Mouse (Mus musculus) CH12.LX (cell line): Measurements from ENCODE around the gene Dlgap1. TPM values are rescaled to one million over a fixed set of nuclear protein-coding genes. Genes with fewer than 3 reads are reported as not detected.

ENCODE experiments used
- DNase-seq: peaks from one replicate; pipeline ENCODE4 v3.0.0-alpha.2; 2013; ENCODE audit errors: extremely low read depth
- H3K27ac ChIP-seq: 2 replicates; pipeline ENCODE4 v1.5.1; 2012; ENCODE audit warnings: low read depth, mild to moderate bottlenecking, control low read depth, moderate library complexity; ENCODE audit not compliant: insufficient read depth
- H3K27me3 ChIP-seq: replicated peaks from 2 replicates; pipeline ENCODE3; 2012; ENCODE audit warnings: inconsistent platforms
- H3K36me3 ChIP-seq, 2 experiments: replicated peaks in 1 of 2; 2 replicates each; pipeline versions ENCODE3 to v1.6.1; 2012; ENCODE audit warnings: inconsistent platforms in 1 of 2, low read length in 1 of 2, mild to moderate bottlenecking in 1 of 2, mixed read lengths in 1 of 2, moderate library complexity in 1 of 2; ENCODE audit not compliant: control insufficient read depth in 1 of 2, insufficient read depth in 1 of 2
- H3K4me1 ChIP-seq, 2 experiments: 2 replicates each; pipeline ENCODE4 v1.6.1; 2012; ENCODE audit warnings: inconsistent platforms in 1 of 2, moderate library complexity in 1 of 2; ENCODE audit not compliant: insufficient read depth in 2 of 2, control insufficient read depth in 1 of 2
- H3K4me2 ChIP-seq: 2 replicates; pipeline ENCODE4 v1.6.1; 2012; ENCODE audit warnings: low read depth, mild to moderate bottlenecking, control low read depth; ENCODE audit not compliant: poor library complexity, insufficient read depth, severe bottlenecking
- H3K4me3 ChIP-seq, 3 experiments: fragments of 150-350 bp in 1 of 3; sonication (generic) in 1 of 3; replicated peaks in 1 of 3; 2 replicates each; pipeline versions ENCODE3 to v1.5.1; 2011 to 2012; ENCODE audit warnings: low read depth in 2 of 3, low read length in 2 of 3, mild to moderate bottlenecking in 2 of 3, moderate library complexity in 2 of 3, control low read depth in 1 of 3, improper control_type of control experiment in 1 of 3, inconsistent platforms in 1 of 3, mixed read lengths in 1 of 3; ENCODE audit not compliant: poor library complexity in 1 of 3
- H3K79me2 ChIP-seq: replicated peaks from 2 replicates; pipeline ENCODE4 v1.6.1; 2012; ENCODE audit warnings: mild to moderate bottlenecking, moderate library complexity; ENCODE audit not compliant: control insufficient read depth, poor library complexity, insufficient read depth, severe bottlenecking; ENCODE audit errors: extremely low read depth
- H3K9ac ChIP-seq: 2 replicates; pipeline ENCODE4 v1.6.1; 2012; ENCODE audit warnings: low read depth, mild to moderate bottlenecking, control low read depth, moderate library complexity; ENCODE audit not compliant: insufficient read depth
- H3K9me3 ChIP-seq: replicated peaks from 2 replicates; pipeline ENCODE3; 2012; ENCODE audit warnings: low read length, inconsistent platforms, mixed read lengths
- CHD1 ChIP-seq: IDR thresholded peaks from 2 replicates; pipeline ENCODE4 v1.6.1; 2012; ENCODE audit warnings: low read depth, low read length, improper control_type of control experiment, inconsistent platforms
- CHD2 ChIP-seq: IDR thresholded peaks from 2 replicates; pipeline ENCODE4 v1.6.1; 2011; ENCODE audit warnings: low read length, improper control_type of control experiment
- CTCF ChIP-seq, 2 experiments: IDR thresholded peaks in 1 of 2; conservative IDR thresholded peaks in 1 of 2; 2 replicates each; pipeline ENCODE4 v1.5.1; 2011 to 2012; ENCODE audit warnings: low read depth in 2 of 2, low read length in 2 of 2, improper control_type of control experiment in 1 of 2, inconsistent platforms in 1 of 2, mild to moderate bottlenecking in 1 of 2, moderate library complexity in 1 of 2
- E2F4 ChIP-seq: IDR thresholded peaks from 2 replicates; pipeline ENCODE4 v1.6.1; 2011; ENCODE audit warnings: low read depth, low read length, improper control_type of control experiment; ENCODE audit not compliant: insufficient replicate concordance
- ELF1 ChIP-seq: IDR thresholded peaks from 2 replicates; pipeline ENCODE4 v1.6.1; 2014; ENCODE audit warnings: low read depth, mild to moderate bottlenecking, inconsistent platforms, low read length, improper control_type of control experiment
- ETS1 ChIP-seq: conservative IDR thresholded peaks from 2 replicates; pipeline ENCODE4 v1.6.1; 2012; ENCODE audit warnings: low read depth, mild to moderate bottlenecking, inconsistent platforms, low read length, improper control_type of control experiment, moderate library complexity
- HCFC1 ChIP-seq: IDR thresholded peaks from 2 replicates; pipeline ENCODE4 v1.6.1; 2012; ENCODE audit warnings: low read depth, mild to moderate bottlenecking, inconsistent platforms, low read length, improper control_type of control experiment
- JUND ChIP-seq: conservative IDR thresholded peaks from 2 replicates; pipeline ENCODE4 v1.6.1; 2011; ENCODE audit warnings: low read depth, low read length, improper control_type of control experiment
- MAFK ChIP-seq: IDR thresholded peaks from 2 replicates; pipeline ENCODE4 v1.6.1; 2011; ENCODE audit warnings: low read length, improper control_type of control experiment; ENCODE audit not compliant: insufficient replicate concordance
- MAX ChIP-seq: IDR thresholded peaks from 2 replicates; pipeline ENCODE4 v1.6.1; 2011; ENCODE audit warnings: low read length, improper control_type of control experiment
- MEF2A ChIP-seq: IDR thresholded peaks from 2 replicates; pipeline ENCODE4 v1.6.1; 2014; ENCODE audit warnings: low read depth, mild to moderate bottlenecking, inconsistent platforms, low read length, improper control_type of control experiment, borderline replicate concordance
- MYC ChIP-seq: IDR thresholded peaks from 2 replicates; pipeline ENCODE4 v1.6.1; 2011; ENCODE audit warnings: low read depth, mild to moderate bottlenecking, improper control_type of control experiment, low read length
- NRF1 ChIP-seq: IDR thresholded peaks from 2 replicates; pipeline ENCODE4 v1.6.1; 2014; ENCODE audit warnings: low read depth, mild to moderate bottlenecking, inconsistent platforms, low read length, improper control_type of control experiment, moderate library complexity
- POLR2AphosphoS2 ChIP-seq: IDR thresholded peaks from 2 replicates; pipeline ENCODE4 v1.6.1; 2011; ENCODE audit warnings: low read depth, low read length, improper control_type of control experiment
- RCOR1 ChIP-seq: conservative IDR thresholded peaks from 2 replicates; pipeline ENCODE4 v1.6.1; 2012; ENCODE audit warnings: low read depth, mild to moderate bottlenecking, inconsistent platforms, low read length, improper control_type of control experiment
- TCF12 ChIP-seq: IDR thresholded peaks from 2 replicates; pipeline ENCODE4 v1.6.1; 2014; ENCODE audit warnings: low read depth, mild to moderate bottlenecking, inconsistent platforms, low read length, improper control_type of control experiment
- USF2 ChIP-seq: conservative IDR thresholded peaks from 2 replicates; pipeline ENCODE4 v1.6.1; 2011; ENCODE audit warnings: low read depth, low read length, improper control_type of control experiment
- ZKSCAN1 ChIP-seq: IDR thresholded peaks from 2 replicates; pipeline ENCODE4 v1.6.1; 2012; ENCODE audit warnings: low read depth, inconsistent platforms, low read length, improper control_type of control experiment, borderline replicate concordance
- ZNF384 ChIP-seq: IDR thresholded peaks from 2 replicates; pipeline ENCODE4 v1.6.1; 2012; ENCODE audit warnings: low read depth, low read length, improper control_type of control experiment, inconsistent platforms
- dilution Hi-C: fragments of 300-500 bp; cut with MboI; formaldehyde crosslinking; loops from 2 replicates; pipeline ENCODE4 v1.14.3; 2020; ENCODE audit warnings: low sequenced_read_pairs; ENCODE audit not compliant: extremely low pct_unique_long_range_greater_than_20kb, extremely low pct_ligation_motif_present
- in situ Hi-C: fragments of 300-500 bp; cut with MboI; formaldehyde crosslinking; loops from 3 replicates; pipeline ENCODE4 v1.14.3; 2019; ENCODE audit warnings: low sequenced_read_pairs, low pct_ligation_motif_present, low pct_unique_long_range_greater_than_20kb, mixed read lengths
- polyA plus RNA-seq: library from polyadenylated mRNA; unstranded; fragments of >175 nt; gene quantifications from 2 replicates; pipeline ENCODE4 v1.2.1, GENCODE M21; 2012; ENCODE audit warnings: low read depth; ENCODE audit not compliant: insufficient read length
- total RNA-seq, 2 experiments: library from RNA; depleted of rRNA; stranded (reverse); fragments of 300-350 nt in 1 of 2; fragments of >200 nt in 1 of 2; gene quantifications; 2 replicates each; pipeline ENCODE4 v1.2.3; 2012 to 2014

The Dlgap1 gene
- total and polyA plus RNA-seq, 3 experiments = 0.51 to 2.7 (median 1.2) TPM

- in situ Hi-C loops = no loop called here
- H3K9me3 ChIP-seq = peaks cover 14% of the 10 kb centered on the region
- H3K4me1 ChIP-seq = no peaks in the 10 kb centered on the region
- no peak overlapping the region for H3K4me3 ChIP-seq
- dilution Hi-C loops = no loop called here
- H3K27me3 ChIP-seq = no peaks in the 10 kb centered on the region
- H3K9ac ChIP-seq = no peak overlapping the region
- no peaks in the 10 kb centered on the region for H3K36me3 ChIP-seq
- no peaks in the 10 kb centered on the region for H3K79me2 ChIP-seq
- TF ChIP-seq CHD2 = no peak
- TF ChIP-seq MAFK = no peak
- TF ChIP-seq CTCF (conservative IDR thresholded peaks at IDR 0.05 in 1 of 2, IDR thresholded peaks at IDR 0.05 in 1 of 2; ENCODE audit: low read depth in 2 of 2, low read length in 2 of 2) = no peak
- no peak for TF ChIP-seq ZKSCAN1
- no peak for TF ChIP-seq USF2
- TF ChIP-seq ELF1 = no peak
- TF ChIP-seq E2F4 = no peak
- no peak for TF ChIP-seq TCF12
- TF ChIP-seq ZNF384 = no peak
- no peak for TF ChIP-seq HCFC1
- no peak for TF ChIP-seq POLR2AphosphoS2
- no peak for TF ChIP-seq MYC
- no peak for TF ChIP-seq JUND
- no peak for TF ChIP-seq RCOR1
- no peak for DNase-seq
- no peak overlapping the region for H3K27ac ChIP-seq
- no peak overlapping the region for H3K4me2 ChIP-seq
Measured at GRCm38 (mm10) chr17:70222891-70223290, 254.0 kb downstream of the Dlgap1 start.

- Histone ChIP-seq H3K79me2 (no peaks in the 10 kb centered on the region), H3K27ac (no peak overlapping the region), H3K9me3 (peaks cover 23% of the 10 kb centered on the region), H3K9ac (no peak overlapping the region), H3K36me3 (no peaks in the 10 kb centered on the region), H3K4me3 (no peak overlapping the region), H3K4me1 (no peaks in the 10 kb centered on the region), H3K4me2 (no peak overlapping the region), H3K27me3 (no peaks in the 10 kb centered on the region)
- TF ChIP-seq RCOR1 (no peak), ETS1 (no peak)
- in situ Hi-C loops (no loop called here), dilution Hi-C loops (no loop called here)
- DNase-seq = no peak
Measured at GRCm38 (mm10) chr17:70247342-70247741, 278.5 kb downstream of the Dlgap1 start.

- Histone ChIP-seq H3K4me3 (no peak overlapping the region), H3K4me1 (no peaks in the 10 kb centered on the region), H3K36me3 (no peaks in the 10 kb centered on the region), H3K27ac (no peak overlapping the region), H3K4me2 (no peak overlapping the region), H3K27me3 (no peaks in the 10 kb centered on the region), H3K9me3 (peaks cover 30% of the 10 kb centered on the region), H3K79me2 (no peaks in the 10 kb centered on the region), H3K9ac (no peak overlapping the region)
- no peak for DNase-seq
- dilution Hi-C loops (no loop called here), in situ Hi-C loops (no loop called here)
- TF ChIP-seq NRF1 (no peak), MEF2A (no peak), CHD1 (no peak), MAX (no peak), ZKSCAN1 (no peak)
Measured at GRCm38 (mm10) chr17:70248250-70248649, 279.4 kb downstream of the Dlgap1 start.
